Mouse (Mus musculus) urinary bladder, adult 18-20 months (tissue): ENCODE data around the gene Frmd7.

Source experiments
- DNase-seq, 2 experiments: peaks; one replicate each; pipeline ENCODE4 v3.0.0; 2022; ENCODE audit warnings: low spot score in 2 of 2, mixed read lengths in 2 of 2

The Frmd7 gene

GRCm38 (mm10) chrX:50942610-50943009, at the start of gene Frmd7:
Gene Frmd7 (minus strand): TSS chrX:50942710.
- DNase-seq = no peak

GRCm38 (mm10) chrX:50991324-50991723, 48.8 kb upstream of the Frmd7 start:
- DNase-seq = peak; percentile 14 to 25

DNA sequence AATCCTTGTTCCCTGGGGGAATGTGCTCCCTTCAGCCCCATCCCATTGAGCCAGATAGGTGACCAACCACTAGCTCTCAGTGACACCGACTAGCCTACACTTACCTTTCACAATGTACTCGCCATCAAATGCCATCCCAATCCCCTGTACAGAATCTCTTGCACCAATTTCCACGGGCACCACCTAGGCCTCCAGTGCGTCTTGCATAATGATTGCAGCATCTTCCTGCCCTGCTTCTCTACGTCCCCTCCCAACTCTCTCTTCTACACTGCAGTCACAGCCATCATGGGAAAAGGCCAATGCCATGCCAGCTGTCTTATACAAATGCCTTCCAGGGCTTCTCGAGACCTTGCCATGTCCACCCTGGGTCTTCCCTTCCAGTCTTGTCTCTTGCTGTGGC, 47.4 kb upstream of the Frmd7 start:
- no peak for DNase-seq

DNA sequence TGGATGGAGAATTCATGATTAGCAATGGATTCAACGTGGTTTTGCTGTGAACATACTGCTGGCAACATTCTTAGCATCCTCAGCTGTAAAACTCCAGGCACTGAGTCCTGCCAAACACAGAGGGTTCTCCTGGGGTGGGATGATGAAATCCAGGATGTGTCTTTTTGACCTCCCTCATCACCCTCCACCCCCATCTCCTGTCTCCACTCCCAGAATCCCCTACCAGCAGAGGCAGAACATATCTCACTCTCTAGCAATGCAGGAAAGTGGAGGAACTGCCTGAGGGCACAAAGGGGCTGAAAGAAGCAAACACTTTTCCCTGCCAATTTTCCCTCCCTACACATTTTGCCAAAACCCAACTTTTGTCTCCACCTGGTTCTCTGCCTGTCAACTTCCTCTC, 46.1 kb upstream of the Frmd7 start:
- no peak for DNase-seq

DNA sequence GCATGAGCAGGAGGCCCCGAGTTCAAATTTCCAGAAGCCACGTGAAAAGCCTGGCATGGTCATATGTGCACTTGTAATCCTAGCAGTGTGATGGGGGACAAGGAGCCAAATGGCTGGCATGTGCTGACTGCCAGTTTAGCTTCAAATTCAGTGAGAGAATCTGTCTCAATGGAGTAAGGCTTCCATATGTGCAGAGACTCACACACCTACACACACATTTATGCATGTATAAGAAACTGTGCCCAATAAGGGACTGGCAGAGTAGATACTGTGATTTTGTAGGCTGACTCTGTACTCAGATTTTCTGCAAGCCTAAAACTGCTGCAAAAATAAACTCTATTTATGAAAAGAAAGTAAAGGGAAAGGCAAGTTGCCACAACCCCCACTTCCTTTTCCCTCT, 35.9 kb upstream of the Frmd7 start:
- DNase-seq = no peak

GRCm38 (mm10) chrX:50972145-50972544, 29.6 kb upstream of the Frmd7 start:
- DNase-seq = no peak

DNA sequence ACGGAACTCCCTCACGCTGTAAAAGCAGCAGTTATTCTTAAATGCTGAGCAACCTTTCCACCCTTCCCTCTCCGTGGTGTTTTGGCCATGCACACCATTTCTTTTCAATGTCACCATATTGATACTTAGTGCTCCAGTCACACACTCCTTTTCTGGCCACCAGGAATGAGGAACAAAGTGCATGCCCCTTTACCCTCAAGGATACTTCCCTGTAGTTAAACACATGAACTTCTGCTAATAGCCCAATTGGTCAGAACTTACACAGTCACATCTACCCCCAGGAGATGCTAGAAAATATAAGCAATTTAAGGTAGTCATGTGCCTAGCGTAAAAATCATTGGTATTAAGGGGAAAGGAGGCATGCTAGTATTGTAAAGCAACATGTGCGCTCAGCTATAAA, 27.4 kb upstream of the Frmd7 start:
- DNase-seq = no peak

DNA sequence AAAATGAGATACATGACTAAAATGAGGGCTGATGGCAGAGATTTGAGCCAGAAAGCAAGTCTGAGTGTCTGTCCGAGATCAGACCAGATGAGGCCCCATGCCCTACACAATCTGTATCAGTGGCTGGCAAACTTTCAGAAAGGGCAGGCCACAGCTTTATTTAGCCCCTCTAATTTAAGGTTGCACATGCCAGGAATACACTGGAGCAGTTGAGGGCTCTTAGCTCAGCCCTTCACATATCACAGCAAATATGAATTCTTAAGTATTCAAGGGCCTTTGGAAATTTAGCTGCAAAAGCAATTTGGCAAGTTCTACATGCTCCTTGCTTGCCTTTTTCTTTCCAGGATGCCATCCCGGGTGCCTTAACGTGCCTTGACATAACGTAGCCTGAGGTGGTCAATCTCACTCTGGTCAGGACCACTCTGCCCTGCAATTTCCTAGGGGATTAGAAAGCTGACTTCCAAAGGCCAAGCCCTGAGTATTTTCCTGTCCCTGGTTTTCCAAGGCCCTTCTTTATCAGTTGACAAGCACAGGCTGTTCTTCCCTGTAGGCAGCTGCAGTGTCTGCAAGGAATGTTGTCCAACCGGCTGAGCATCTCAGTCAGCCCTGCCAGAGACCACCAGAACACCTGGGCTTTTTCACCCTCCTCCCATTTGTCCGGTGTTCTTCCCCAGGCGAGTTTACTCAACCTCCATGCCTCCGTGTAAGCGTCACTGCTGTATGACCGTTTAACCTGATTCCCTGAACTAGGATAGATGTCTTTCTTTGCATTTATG, 25.8 kb upstream of the Frmd7 start:
- DNase-seq = no peak

DNA sequence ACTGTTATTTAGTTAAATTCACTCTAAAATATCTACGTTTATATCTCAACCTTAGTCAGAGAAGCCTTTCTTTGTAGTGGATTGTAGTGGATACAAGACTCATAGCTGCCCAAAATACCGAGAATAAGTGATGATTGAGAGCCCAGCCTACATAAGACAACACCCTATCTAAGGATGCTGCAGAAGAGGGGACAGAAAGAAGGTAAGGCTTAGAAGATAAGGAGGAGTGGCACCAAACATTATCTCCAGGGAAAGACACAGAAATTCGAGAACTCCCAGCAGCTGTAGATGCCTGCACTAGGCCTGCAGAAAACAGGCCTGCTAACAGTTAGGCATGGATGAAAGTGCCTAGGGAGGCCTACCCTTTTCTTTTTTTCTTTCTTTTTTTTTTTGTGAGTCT, 22.6 kb upstream of the Frmd7 start:
- DNase-seq = no peak

DNA sequence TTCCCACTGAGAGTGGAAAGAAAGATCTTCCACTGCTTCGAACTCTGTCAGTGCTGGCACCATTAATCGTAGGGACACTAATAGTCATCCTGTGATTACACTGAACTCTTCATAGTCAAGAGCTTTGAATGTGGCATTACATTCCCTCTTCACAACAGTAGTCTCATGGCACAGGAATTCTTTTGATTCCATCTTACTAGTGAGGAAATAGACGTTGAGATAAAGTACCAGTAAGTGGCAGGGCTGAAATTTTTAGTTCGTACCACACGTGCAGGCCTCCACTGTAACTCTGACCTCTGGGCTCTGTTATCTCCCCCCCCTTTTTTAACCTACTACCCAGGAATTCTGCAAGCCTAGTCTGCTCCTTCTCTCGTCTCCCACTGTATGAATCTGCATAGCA, 20.4 kb upstream of the Frmd7 start:
- DNase-seq = no peak

GRCm38 (mm10) chrX:50948633-50949032, 6.1 kb upstream of the Frmd7 start:
- no peak for DNase-seq

DNA sequence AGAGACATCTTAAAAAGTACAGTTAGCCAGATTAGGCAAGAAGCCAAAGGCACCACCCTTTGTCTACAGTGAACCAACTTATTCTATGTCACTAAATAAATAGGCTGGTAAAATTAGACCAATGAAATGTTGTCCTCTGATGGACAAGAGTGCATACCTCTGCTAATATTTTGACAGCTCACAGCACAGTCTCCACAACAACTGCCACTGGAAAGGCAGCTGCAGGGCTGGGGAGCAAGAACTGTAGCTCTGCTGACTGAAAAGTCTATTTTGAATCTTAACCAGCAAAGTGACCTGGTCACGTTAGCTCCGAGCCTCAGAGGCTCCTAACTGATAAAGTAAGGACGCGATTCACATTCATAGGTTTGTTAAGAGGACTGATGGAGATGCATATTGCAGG, 5.6 kb upstream of the Frmd7 start:
- DNase-seq = no peak

- no peak for DNase-seq
Measured at GRCm38 (mm10) chrX:50937117-50937516, 5.4 kb downstream of the Frmd7 start.

DNA sequence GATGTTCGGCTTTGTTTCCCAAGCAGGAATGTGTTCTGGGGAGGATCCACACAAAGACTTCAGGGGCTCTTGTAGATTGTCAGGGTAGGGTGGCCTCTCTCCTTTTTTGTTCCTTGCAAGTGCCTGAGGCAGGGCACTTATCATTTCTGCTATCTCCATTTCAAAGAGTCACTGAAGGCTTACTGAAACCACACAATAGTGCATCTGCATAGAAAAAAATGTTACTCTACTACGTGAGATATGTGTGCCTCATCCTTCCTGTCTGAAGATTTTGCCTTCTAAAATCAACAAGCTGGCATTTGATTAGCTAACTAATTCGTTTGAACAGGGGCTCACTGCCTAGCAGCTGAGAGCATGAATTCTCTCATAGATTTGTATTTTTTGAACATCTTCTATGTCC, 12.2 kb downstream of the Frmd7 start:
- DNase-seq = no peak

GRCm38 (mm10) chrX:50926893-50927545, 15.5 kb downstream of the Frmd7 start:
- no peak for DNase-seq

GRCm38 (mm10) chrX:50924629-50925364, 17.7 kb downstream of the Frmd7 start:
- DNase-seq = no peak

DNA sequence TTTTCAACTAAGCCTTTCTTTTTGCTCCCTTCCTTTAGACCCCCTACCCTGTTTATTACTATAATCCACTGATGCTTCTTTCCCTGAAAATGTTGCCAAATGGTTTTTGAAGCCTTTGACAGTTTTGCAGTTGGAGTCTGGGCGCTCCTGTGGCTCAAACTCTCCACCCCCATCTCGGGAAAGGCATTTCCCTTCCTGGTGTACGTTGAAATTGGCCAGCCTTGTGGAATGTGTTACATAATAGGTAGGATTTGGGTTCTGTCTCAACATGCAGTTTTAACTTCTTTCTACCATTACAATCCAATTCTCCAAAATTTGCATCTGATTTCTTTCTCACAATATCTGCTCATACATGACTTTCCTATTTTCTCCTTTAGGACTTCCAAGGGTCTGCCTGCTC, 23.8 kb downstream of the Frmd7 start:
- no peak for DNase-seq

- DNase-seq = no peak
Measured at GRCm38 (mm10) chrX:50917389-50917788, 25.1 kb downstream of the Frmd7 start.

DNA sequence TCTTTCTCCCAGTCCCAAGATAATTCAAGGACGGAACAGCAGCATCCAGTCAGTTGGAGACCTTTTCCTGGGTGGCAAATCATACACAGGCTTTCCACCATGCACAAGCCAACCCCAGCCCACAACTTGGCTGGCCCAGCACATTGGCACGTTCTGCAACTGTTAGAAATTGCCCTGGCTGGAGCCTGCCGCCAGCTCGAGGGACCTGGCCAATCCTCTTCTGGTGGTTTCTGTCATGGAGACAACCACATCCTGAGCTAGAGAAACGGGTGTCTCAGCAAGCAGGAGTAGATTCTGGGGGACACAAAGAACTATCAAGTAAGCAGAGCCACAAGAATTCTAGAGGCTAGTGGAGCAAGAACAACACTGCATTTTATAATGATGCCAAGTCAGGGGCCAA, 32.6 kb downstream of the Frmd7 start:
- DNase-seq = no peak

- DNase-seq = no peak
Measured at GRCm38 (mm10) chrX:50903497-50903896, 39.0 kb downstream of the Frmd7 start.

DNA sequence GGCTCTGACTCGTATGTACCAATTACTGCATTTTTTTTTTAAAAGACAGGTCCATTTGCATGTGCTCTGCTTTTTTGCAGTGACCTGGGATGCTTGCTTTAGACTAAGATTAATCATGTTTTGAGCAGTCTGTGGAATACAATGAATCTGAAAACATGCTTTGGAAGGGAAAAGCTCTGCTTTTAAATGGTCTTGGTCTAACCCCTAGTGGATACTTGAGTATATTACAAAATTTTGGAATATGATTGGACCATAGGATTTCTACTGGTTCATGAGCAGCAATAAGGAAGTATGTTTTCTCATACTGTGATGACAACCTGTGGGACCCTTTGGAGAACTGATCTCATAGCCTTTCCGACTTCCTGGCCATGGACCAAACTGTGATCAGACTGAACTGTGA, 54.5 kb downstream of the Frmd7 start:
- DNase-seq = no peak

- DNase-seq = no peak
Measured at GRCm38 (mm10) chrX:50874246-50875002, 68.1 kb downstream of the Frmd7 start.
